Mouse (Mus musculus): ENCODE results near the gene Iqcf1.

DNA sequence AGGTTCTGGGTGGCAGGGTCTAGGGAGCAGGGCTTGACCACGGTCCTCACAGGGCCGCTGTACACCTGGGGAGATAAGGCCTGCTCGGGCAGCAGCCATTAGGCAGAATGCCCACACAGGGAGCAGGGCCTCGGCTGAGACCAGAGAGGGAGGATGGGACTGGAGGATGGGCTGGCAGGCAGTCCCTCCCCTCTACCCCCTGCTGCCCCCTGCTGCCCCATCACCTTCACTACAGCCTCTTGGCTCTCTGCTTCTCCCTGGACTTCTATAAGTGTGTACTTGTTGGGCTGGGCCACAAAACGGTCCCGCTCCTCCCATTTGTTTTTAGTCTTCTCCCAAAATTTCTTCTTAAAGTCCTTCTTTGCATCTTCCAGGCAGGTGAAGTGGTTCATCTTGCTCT, 25.3 kb upstream of the Iqcf1 start:
- TF ChIP-seq CTCF (IDR thresholded peaks at IDR 0.05; ENCODE audit: low read depth) (peak; percentile 84), EP300 (optimal IDR thresholded peaks at IDR 0.05) (no peak)
